Mouse (Mus musculus) midbrain, postnatal 0 days (tissue): Measurements from ENCODE around the gene Wdr5. TPM values are rescaled to one million over a fixed set of nuclear protein-coding genes. Genes with fewer than 3 reads are reported as not detected.
A peak's percentile ranks its signal among the peaks of the same experiment; 100 is the strongest.

Experiments
- ATAC-seq: fragments of 200-750 bp; cut with Nextera tagmentation; 2 replicates; pipeline ENCODE4 v1.8.0; 2017; ENCODE audit warnings: moderate number of reproducible peaks, mild to moderate bottlenecking, moderate TSS enrichment, moderate library complexity; ENCODE audit not compliant: low FRiP score
- DNase-seq: peaks from one replicate; pipeline ENCODE4 v3.0.0-alpha.2; 2015; ENCODE audit warnings: low spot score
- H3K27ac ChIP-seq: fragments of 300-500 bp; sonication (generic); 2 replicates; pipeline ENCODE4 v1.5.1; 2014; ENCODE audit warnings: low read depth, mild to moderate bottlenecking, low read length, mixed read lengths
- H3K27me3 ChIP-seq: fragments of 300-500 bp; sonication (generic); 2 replicates; pipeline ENCODE4 v1.6.1; 2014; ENCODE audit warnings: low read length, control low read depth, mixed read lengths; ENCODE audit not compliant: insufficient read depth
- H3K36me3 ChIP-seq: fragments of 300-500 bp; sonication (generic); 2 replicates; pipeline ENCODE4 v1.6.1; 2014; ENCODE audit warnings: low read length, control low read depth, mixed read lengths; ENCODE audit not compliant: insufficient read depth
- H3K4me1 ChIP-seq: fragments of 300-500 bp; sonication (generic); 2 replicates; pipeline ENCODE4 v1.6.1; 2014; ENCODE audit warnings: mild to moderate bottlenecking, control low read depth, antibody characterized with exemption, low read length, mixed read lengths; ENCODE audit not compliant: insufficient read depth
- H3K4me2 ChIP-seq: fragments of 300-500 bp; sonication (generic); 2 replicates; pipeline ENCODE4 v1.6.1; 2014; ENCODE audit warnings: low read depth, mild to moderate bottlenecking, low read length, mixed read lengths; ENCODE audit not compliant: poor library complexity, severe bottlenecking
- H3K4me3 ChIP-seq: fragments of 300-500 bp; sonication (generic); 2 replicates; pipeline ENCODE4 v1.5.1; 2014; ENCODE audit warnings: low read depth, mild to moderate bottlenecking, low read length, moderate library complexity
- H3K9ac ChIP-seq: fragments of 300-500 bp; sonication (generic); replicated peaks from 2 replicates; pipeline ENCODE4 v1.6.1; 2014; ENCODE audit warnings: mild to moderate bottlenecking, low read length, moderate library complexity, mixed read lengths; ENCODE audit not compliant: poor library complexity, severe bottlenecking
- H3K9me3 ChIP-seq: fragments of 300-500 bp; sonication (generic); 2 replicates; pipeline ENCODE4 v1.6.1; 2016; ENCODE audit warnings: low read length, control low read depth
- CTCF ChIP-seq: IDR thresholded peaks from 2 replicates; pipeline ENCODE4 v1.5.1; 2016; ENCODE audit warnings: antibody characterized with exemption, mild to moderate bottlenecking
- WGBS: fragments of 180-500 bp; shearing (Covaris S2); extraction: QIAGEN DNeasy Blood & Tissue Kit; methylation state at CpG from one replicate; pipeline ENCODE4 v1.1.7; 2014; 5-methylcytosine and 5-hydroxymethylcytosine counted together
- polyA plus RNA-seq: library from polyadenylated mRNA; unstranded; fragments of >200 nt; fragmentation: Nextera tagmentation; extraction: Ambion mirVana; gene quantifications from 2 replicates; pipeline ENCODE4 v1.2.1, GENCODE M21; 2015
- total RNA-seq: library from RNA; depleted of rRNA; stranded (reverse); fragments of >200 nt; gene quantifications from 2 replicates; pipeline ENCODE4 v1.2.3, GENCODE M21; 2014

The Wdr5 gene
- total and polyA plus RNA-seq, 2 experiments from 2014 or later, result 34.5 to 48.9 TPM

DNA sequence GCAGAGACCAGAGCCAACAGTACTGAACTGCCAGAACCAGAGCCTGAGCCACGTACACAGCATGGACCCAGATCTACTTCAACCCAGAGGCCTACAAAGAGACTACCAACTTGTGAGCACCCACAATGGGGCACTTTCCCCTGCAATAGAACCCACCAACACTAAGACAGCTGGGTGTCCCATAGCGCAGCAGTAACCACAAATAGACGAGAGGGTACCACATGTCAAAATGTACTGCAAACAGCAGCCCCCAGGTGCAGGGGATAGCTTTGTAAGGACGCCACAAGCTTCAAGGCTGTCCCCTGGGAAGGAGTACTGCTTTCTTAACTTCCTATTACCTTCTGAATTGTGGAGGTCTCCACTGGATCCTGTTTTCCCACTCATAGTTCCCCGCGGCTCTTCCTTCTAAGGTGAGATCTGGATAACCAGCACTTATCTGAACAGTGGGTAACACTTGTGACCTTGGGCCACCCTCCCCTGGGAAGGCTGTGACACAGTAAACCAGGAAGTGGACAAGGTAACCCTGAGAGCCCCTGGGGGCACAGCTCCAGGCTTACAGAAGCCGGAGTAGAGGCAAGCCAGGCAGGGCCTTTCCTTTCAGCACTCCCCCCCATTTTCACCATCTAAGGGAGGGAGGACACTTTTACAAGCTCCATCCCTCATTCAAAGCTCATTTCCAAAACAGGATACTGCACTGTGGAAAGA, 41.7 kb upstream of the Wdr5 start:
- Histone ChIP-seq H3K4me2 (peak overlapping the region; percentile 98), H3K4me3 (peak overlapping the region; percentile 96; the same call in 1 of the 2 replicates), H3K9ac (peak overlapping the region; percentile 33; the same call in 1 of the 2 replicates), H3K4me1 (peaks cover 19% of the 10 kb centered on the region), H3K9me3 (no peaks in the 10 kb centered on the region), H3K27me3 (no peaks in the 10 kb centered on the region), H3K36me3 (peaks cover under 1% of the 10 kb centered on the region; the same call in 1 of the 2 replicates), H3K27ac (no peak overlapping the region)
- no peak for TF ChIP-seq CTCF
- 77% methylated on average over 7 of the region's 7 CpGs for WGBS
- DNase-seq (no peak), ATAC-seq (no peak)

DNA sequence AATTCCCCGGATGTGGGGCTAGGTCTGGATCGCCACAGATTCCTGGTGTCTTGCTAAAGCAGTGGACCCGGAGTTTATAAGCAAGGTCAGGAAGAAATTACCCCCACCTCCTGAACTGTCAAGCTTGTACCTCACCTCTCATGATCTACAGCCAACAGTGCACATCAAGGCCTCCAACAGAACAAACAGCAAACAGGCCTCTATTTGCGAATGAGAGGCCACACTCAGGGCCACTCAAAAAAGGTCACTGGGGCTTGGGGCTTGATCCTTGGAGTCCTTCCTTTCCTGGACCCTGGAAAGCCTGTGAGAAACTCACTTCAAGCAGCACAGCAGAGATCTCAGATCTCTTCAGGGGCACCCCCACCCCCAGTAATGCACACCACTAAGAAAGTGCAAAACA, 41.0 kb upstream of the Wdr5 start:
- 36% methylated on average over 4 of the region's 4 CpGs for WGBS
- no peaks in the 10 kb centered on the region for H3K9me3 ChIP-seq
- no peaks in the 10 kb centered on the region for H3K36me3 ChIP-seq
- no peak overlapping the region for H3K27ac ChIP-seq
- no peak for DNase-seq
- H3K27me3 ChIP-seq, result no peaks in the 10 kb centered on the region
- peak overlapping the region; percentile 91; the same call in 1 of the 2 replicates for H3K9ac ChIP-seq
- H3K4me1 ChIP-seq, result peaks cover 19% of the 10 kb centered on the region
- peak overlapping the region; percentile 98 for H3K4me2 ChIP-seq
- no peak for ATAC-seq
- no peak for TF ChIP-seq CTCF
- H3K4me3 ChIP-seq, result peak overlapping the region; percentile 96

GRCm38 (mm10) chr2:27474621-27475484, 40.1 kb upstream of the Wdr5 start:
- H3K4me1 ChIP-seq, result peaks cover 19% of the 10 kb centered on the region
- H3K9ac ChIP-seq, result peak overlapping the region; percentile 91
- ATAC-seq (peak; percentile 64), DNase-seq (peak; percentile 48)
- peak overlapping the region; percentile 98 for H3K4me2 ChIP-seq
- H3K27me3 ChIP-seq, result no peaks in the 10 kb centered on the region
- H3K36me3 ChIP-seq, result no peaks in the 10 kb centered on the region
- 1% methylated on average over 74 of the region's 84 CpGs for WGBS
- H3K27ac ChIP-seq, result peak overlapping the region; percentile 94
- peak overlapping the region; percentile 96 for H3K4me3 ChIP-seq
- H3K9me3 ChIP-seq, result no peaks in the 10 kb centered on the region
- TF ChIP-seq CTCF, result no peak

- no peak for TF ChIP-seq CTCF
- H3K36me3 ChIP-seq, result no peaks in the 10 kb centered on the region
- H3K4me2 ChIP-seq, result peak overlapping the region; percentile 98
- H3K27ac ChIP-seq, result peak overlapping the region; percentile 94
- no peaks in the 10 kb centered on the region for H3K9me3 ChIP-seq
- ATAC-seq (peak; percentile 98), DNase-seq (peak; percentile 97)
- H3K9ac ChIP-seq, result peak overlapping the region; percentile 91
- H3K27me3 ChIP-seq, result no peaks in the 10 kb centered on the region
- peak overlapping the region; percentile 96 for H3K4me3 ChIP-seq
- 2% methylated on average over 51 of the region's 96 CpGs for WGBS
- peaks cover 19% of the 10 kb centered on the region for H3K4me1 ChIP-seq
Observed at GRCm38 (mm10) chr2:27475495-27476302, 39.3 kb upstream of the Wdr5 start.

DNA sequence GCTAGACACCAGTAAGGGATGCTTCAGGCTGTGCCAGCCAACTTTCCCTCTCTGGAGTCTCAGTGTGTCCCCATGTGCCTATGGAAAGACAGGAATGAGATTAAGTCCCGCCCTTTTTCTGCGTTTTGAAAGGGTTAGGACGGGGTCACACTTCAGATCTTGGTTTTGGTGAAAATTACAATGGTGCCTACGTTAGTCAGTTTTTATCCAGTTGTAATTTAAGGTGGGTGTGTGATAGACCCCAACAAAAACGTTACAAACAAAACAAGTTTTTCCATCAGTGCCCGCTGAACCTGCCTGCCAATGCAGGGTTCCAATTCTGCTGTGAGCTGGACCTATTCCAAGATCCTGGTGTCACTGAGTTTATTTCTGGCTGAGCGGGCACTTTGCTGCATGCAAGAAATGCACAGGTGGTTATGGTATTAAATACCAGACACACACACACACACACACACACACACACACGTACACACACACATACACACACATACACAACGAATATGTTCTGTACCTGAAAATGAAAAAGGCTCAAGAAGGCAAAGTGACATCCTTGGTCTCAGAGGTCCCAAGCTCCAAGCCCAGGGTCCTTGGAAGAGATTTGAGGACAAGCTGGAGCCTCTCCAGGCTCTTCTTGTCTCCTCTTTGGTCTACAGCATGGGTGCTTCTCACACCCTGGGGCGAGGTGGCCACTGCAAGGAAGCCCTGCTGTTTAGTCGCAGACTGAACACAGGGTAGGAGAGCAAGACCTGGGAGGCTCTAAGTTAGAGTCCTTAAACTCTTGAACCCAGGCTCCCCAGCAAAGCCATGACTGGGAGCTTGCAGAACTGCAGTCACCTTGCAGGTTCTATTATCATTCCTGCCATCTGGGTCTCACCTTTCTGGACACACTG, 38.4 kb upstream of the Wdr5 start:
- TF ChIP-seq CTCF, result no peak
- Histone ChIP-seq H3K27ac (peak overlapping the region; percentile 94; the same call in 1 of the 2 replicates), H3K27me3 (no peaks in the 10 kb centered on the region), H3K9me3 (no peaks in the 10 kb centered on the region), H3K4me2 (peak overlapping the region; percentile 98), H3K9ac (peak overlapping the region; percentile 91), H3K4me3 (peak overlapping the region; percentile 96), H3K36me3 (no peaks in the 10 kb centered on the region), H3K4me1 (peaks cover 19% of the 10 kb centered on the region)
- DNase-seq, result peak; percentile 40
- no peak; the same call in 1 of the 2 replicates for ATAC-seq
- 27% methylated on average over 11 of the region's 11 CpGs for WGBS
